Mouse (Mus musculus) adrenal gland, adult 18-20 months (tissue): Measurements from ENCODE around the gene Vps8. TPM values are rescaled to one million over a fixed set of nuclear protein-coding genes. Genes with fewer than 3 reads are reported as not detected.

Experiments used
- DNase-seq, 2 experiments: peaks; one replicate each; pipeline ENCODE4 v3.0.0; 2021 to 2022; ENCODE audit warnings: low spot score in 2 of 2
- total RNA-seq, 2 experiments: library from RNA; stranded (reverse); gene quantifications; 1 replicate in 1 of 2; 2 replicates in 1 of 2; pipeline ENCODE4 v1.2.3; 2021

Gene Vps8
- total RNA-seq, 2 experiments from 2014 or later, result 19.2 to 19.5 TPM

GRCm38 (mm10) chr16:21542559-21542958 is 119.6 kb downstream of the Vps8 start:
- no peak for DNase-seq

DNA sequence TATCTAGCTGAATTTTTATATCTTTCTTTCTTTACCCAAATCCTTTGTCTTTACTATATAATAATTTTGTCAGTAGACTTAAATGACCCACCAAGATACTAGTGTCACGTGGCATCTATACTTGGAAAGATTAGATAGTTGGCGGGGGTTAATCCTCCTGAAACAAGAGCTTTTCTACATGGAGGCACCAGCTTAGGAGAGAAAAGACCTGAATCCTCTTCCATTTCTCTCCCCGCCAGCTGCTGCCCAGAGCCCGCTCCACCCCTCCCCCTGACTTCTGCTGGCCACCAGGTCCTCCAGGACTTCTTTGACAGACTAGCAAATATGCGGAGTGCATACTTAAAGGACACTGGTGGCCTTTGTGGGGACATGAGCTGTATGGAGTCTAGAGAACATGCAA is 124.5 kb downstream of the Vps8 start:
- no peak for DNase-seq

- no peak for DNase-seq
These were observed 126.8 kb downstream of the Vps8 start for GRCm38 (mm10) chr16:21549751-21550150.

DNA sequence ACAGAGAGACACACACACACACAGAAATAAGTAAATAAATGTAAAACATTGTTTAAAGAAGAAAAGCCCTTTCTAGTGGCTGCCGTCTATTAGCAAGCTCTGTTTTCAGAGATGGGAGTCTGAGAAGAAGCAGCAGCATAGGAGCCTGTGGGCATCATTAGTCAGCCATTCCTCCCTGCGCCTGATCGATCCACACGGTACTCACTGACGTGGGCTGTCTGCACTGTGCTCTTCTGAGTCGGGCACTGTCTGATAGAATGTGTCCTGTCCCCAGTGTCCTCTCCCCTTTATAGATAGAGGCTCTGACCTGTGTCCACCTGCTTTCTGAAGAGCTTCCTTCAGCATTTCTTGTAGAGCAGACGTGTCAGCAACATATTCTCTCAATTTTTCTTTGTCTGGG is 127.5 kb downstream of the Vps8 start:
- DNase-seq, result no peak

DNA sequence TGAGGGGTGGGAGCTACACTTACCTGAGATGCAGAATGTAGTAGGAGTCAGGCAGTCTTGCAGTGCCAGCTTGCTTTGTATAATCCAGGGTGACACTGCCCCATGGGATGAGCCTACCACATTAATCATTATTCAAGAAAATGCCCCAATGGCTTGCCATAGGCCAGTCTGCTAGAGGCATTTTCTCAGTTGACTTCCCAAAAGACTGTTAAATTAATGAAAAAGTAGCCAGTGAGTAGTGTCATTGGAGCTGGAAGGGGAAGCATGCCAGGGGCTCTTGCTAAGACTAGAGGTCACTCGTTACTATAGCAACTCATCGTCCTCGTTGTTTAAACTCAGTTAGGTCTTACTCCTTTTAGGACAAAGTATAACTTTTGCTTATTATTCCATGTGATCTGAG is 130.6 kb downstream of the Vps8 start:
- DNase-seq, result no peak

- no peak for DNase-seq
These were observed 139.8 kb downstream of the Vps8 start for GRCm38 (mm10) chr16:21562625-21563300.

- DNase-seq, result no peak
These were observed 140.4 kb downstream of the Vps8 start for GRCm38 (mm10) chr16:21563322-21563721.

- no peak for DNase-seq
These were observed 144.2 kb downstream of the Vps8 start for GRCm38 (mm10) chr16:21567093-21567492.

DNA sequence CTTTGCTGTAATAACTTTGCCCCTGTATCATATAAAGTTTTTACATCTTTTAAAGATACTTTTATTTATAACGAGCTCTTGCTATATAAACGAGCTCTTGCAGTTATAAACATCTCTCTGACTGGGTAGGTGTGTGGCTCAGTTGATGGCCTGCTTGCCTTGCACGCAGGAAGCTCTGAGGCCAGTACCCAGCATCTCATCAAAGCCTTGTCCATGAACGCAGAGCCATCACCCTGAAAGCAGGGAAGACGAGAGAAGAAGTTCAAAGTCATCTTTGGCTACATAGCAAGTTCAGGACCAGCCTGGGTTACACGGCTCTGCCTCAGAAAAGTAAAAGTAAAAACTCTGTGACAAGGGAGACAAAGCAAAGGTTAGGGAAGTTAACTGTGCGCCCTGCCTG is 147.0 kb downstream of the Vps8 start:
- DNase-seq, result no peak

- DNase-seq, result no peak
These were observed 147.9 kb downstream of the Vps8 start for GRCm38 (mm10) chr16:21570786-21571185.

GRCm38 (mm10) chr16:21576000-21576420 is 153.1 kb downstream of the Vps8 start:
- no peak for DNase-seq

GRCm38 (mm10) chr16:21589110-21589509 is 166.2 kb downstream of the Vps8 start:
- no peak for DNase-seq

- no peak for DNase-seq
These were observed 167.9 kb downstream of the Vps8 start for GRCm38 (mm10) chr16:21590806-21591205.

GRCm38 (mm10) chr16:21591511-21591910 is 168.6 kb downstream of the Vps8 start:
- DNase-seq, result no peak

GRCm38 (mm10) chr16:21595539-21595938 is 172.6 kb downstream of the Vps8 start:
- no peak for DNase-seq

- DNase-seq, result no peak
These were observed 181.4 kb downstream of the Vps8 start for GRCm38 (mm10) chr16:21604354-21604753.

GRCm38 (mm10) chr16:21606249-21607020 is 183.5 kb downstream of the Vps8 start:
- DNase-seq, result no peak

GRCm38 (mm10) chr16:21607021-21607650 is 184.2 kb downstream of the Vps8 start:
- no peak for DNase-seq

DNA sequence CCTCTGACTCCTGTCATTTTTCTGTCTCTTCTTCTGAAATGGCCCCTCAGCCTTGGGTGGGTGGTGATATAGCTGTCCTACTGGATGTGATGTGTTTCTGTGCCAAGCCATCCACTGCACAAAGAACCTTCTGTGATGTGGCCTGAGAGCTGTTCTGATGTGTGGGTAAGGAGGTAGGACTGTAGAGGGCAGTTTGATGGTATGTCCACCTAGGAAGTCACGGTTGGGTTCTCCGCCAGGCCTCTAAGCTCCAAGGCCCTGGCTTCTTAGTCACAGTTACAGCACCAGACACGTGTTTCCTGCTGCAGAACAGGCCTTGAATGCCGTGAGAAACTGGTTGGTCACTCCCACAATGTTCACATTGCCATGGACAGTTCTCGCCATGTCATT is 184.7 kb downstream of the Vps8 start:
- no peak for DNase-seq

- DNase-seq, result no peak
These were observed 185.4 kb downstream of the Vps8 start for GRCm38 (mm10) chr16:21608176-21608865.

DNA sequence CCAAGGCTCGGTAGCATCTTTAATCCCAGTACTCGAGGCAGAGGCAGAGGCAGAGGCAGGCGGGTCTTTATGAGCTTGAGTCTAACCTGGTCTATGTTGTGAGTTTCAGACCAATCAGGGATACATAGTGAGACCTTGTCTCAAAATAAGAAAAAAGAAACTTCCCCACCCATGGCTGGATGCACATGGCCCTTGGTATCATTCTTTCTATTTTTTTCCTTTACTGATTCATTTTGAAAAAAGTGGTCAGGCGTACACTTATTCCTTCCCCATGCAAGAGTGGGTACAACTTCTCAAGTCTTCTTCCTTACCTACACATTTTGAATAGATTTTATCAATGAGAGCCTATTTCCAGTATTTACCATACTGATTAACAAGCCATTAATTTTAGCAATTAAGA is 187.6 kb downstream of the Vps8 start:
- DNase-seq, result no peak

- DNase-seq, result peak in 1 of 2 experiments; percentile 35
These were observed 192.9 kb downstream of the Vps8 start for GRCm38 (mm10) chr16:21615802-21616201.
